Mouse (Mus musculus): ENCODE results near the gene Tmem132e.

Gene Tmem132e

DNA sequence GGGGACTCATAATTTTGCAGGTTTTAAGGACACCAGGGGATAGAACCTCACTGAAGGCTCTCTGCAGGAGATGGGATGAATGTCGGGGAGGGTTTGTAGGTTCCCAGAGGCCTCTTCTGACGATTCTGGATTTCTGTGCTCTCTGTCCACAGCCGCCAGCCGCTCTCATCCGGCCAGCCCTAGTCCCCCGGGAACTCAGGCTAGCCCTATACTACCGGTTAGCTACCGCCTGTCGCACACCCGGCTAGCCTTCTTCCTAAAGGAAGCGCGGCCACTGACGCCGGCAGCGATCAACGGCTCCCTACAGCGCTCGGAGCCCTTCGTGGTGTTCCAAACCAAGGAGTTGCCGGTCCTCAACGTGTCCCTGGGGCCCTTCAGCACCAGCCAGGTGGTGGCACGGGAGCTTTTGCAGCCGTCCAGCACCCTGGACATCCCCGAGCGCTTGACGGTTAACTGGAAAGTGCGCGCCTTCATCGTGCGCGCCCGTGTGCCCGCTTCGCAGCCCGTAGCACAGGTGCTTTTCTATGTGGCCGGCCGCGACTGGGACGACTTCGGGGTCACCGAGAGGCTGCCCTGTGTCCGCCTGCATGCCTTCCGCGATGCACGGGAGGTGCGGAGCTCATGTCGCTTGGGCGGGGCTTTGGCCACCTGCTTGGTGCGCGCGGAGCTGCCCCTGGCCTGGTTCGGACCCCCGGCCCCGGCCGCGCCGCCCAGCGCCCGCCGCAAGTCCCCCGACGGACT, 45.6 kb downstream of the Tmem132e start:
- DNase-seq, result no peak

DNA sequence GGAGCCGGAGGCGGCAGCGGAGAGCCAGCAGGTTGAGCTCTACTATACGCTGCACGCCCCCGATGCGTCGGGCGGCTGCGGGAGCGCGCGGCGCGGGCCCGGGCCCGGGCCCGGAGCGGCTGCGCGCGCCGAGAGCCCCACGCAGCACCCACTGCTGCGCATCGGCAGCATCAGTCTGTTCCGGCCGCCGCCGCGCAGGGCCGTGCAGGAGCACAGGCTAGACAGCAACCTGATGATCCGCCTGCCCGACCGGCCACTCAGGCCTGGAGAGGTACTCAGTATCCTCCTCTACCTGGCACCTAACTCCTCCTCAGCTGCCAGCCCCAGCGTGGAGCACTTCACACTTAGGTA, 46.1 kb downstream of the Tmem132e start:
- no peak for DNase-seq

DNA sequence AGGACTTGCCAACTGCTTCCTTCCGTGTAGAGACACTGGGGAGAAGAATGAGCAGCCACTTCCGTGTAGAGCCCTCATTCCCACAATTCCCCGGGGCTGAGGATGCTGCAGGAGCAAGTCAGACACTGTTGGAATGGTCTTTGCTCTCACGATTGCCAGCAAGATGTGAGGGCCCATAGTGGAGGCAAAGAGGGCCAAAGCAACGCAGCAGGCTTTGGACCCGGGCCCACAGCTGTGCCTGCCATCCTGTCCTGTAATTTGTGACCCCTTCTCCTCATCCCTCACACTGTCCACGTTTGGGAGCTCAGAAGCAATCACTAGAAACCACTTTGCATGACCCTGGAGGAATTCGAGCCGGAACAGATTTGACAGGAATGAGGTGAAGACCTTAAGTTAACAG, 59.8 kb downstream of the Tmem132e start:
- no peak for DNase-seq

DNA sequence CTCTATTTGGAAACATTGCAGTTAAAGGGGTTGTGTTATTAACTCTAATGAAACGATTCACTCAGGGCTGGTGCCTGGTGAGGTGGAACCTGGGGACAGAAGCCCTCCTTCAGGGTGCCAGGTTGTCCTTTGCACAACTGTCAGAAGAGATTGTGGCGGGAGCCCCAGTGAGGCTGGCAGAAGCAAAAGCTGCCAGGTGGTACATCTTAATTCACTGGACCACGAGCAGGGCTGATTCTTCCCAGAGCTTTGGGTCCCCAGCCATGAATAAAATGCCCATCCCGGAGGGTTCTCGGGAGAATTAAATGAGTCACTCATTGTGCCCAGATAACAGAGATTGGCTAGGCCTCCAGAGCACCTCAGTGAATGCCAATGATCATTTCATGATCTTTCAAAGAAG, 63.8 kb downstream of the Tmem132e start:
- no peak for DNase-seq

DNA sequence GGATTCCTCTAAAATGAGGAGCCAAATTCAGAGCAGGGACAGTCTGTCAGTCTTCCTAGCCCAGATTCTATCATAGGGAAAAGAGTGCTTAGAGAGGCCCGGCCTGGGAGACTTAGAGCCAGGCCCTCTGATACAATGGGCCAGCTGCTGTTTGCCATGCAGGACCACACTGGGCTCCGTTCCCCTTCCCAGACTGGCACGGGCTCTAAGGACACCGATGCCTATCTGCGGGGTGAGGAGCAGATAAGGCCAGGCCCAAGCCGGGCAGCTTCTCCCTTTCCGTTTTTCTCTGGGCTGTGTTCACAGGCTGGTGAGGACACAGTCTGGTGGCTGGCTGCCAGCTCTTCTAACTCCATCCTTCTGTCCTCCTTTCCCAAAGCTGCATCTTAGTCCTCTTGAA, 64.5 kb downstream of the Tmem132e start:
- DNase-seq, result no peak

DNA sequence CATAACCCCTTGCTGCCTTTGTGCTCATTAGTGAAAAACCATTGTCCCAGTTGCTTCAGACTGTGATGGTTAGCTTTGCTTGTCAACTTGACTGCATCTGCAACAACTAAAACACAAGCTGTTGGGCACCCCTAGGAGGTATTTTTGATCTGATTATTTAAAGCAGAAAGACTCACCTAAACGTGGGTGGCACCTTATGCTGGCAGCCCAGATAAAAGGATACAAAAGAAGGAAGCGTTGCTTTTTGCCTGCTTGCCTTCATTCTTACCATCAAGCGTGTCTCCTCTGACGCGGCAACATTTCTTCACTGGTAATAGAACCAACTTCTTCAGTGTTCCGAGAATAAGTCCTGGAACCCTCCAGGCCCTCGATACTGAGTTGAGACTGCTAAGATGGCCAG, 72.6 kb downstream of the Tmem132e start:
- DNase-seq, result no peak

DNA sequence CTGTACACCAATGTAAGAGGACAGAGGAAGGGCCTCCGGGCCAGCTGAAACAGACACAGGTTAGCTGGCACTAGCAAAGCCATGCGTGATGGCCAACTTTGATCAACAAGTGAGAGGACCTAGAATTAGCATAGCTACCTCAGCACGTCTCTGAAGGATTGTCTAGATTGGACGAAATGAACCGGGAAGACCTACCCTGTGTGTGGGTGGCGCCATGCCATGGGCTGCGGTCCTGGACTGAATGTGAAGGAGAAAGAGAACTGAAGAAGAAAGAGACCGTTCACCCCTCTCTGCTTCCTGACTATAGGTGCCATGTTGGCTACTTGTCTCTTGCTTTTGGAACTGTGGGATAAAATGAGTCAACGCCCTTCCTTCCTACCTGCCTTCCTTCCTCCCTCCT, 76.8 kb downstream of the Tmem132e start:
- DNase-seq, result no peak

DNA sequence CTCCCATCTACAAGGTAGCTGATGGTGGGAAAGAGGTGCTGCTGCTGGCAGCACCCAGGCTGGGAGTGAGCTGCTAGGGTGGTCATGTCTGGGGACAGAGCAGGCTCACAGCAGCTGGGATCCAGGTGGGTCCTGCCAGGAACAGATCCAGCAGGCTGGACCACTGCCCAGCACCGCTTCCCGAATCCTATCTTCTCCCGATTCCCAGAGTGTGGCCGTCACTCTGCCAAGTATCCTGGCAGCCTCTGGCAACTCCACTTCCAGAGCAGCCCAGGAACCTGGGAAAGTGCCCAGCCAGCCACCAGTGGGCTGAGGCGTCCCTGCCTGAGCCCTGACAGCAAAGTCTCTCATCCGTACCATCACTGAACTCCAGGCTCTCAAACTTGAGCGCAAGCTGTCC, 78.5 kb downstream of the Tmem132e start:
- no peak for DNase-seq

DNA sequence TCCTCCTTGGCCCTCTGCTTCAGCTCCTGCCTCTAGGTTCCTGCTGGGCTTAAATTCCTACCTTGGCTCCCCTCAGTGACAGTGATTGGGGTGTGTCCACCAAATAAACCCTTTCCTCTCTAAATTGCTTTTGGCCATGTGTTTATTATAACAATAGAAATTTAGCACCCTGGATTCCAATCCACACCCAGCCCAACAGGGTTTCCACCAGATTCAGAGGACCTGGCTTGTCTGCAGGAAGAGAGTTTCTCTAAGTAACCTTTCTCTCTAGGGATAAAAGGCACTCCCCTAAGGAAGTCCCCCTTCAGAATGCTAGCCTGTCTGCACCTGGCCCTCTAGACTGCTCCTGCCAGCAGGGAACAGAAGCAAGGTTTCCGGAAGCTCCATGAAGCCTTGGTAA, 82.4 kb downstream of the Tmem132e start:
- no peak for DNase-seq

DNA sequence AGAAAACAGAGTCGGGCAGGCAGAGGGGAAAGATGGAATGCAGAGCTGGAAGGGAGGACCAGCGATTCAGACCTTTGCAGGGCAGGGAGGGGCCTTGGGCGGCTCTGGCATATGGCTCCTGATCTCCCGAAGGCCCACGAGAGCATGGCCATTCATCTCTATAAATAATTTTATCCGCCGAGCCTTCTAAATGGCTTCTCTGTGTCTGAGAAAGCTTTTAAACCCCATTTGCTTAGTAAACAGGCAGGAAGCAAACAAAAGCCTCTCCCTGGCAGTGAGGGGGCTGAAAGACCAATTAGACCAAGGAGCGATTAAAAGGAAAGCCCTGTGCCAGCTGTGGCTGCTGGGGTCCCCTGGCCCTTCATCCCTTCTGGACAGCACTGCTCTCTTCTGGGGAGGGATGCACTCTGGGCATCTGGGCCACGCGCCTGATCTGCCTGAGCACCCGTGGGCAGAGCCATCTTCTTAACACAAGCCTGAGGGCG, 84.5 kb downstream of the Tmem132e start:
- no peak for DNase-seq

DNA sequence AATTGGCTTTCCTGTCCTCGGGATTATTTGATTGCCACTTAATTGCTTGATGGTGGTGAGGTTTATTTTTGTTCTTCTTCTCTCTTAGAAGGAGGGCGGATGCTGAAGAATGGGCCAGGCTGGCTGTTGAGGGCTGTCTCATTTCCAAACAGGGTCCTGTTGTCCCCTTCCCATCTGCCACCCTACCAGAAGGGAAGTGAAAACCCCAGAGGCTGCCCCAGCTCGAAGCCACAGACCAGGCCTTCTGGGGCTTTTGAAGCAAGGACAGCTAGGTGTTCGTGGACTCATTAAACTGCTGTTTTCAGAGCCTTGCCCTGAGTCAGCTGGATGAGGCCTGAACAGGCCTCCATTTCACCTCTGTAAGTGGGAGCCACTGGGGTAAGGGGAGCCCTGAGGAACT, 87.4 kb downstream of the Tmem132e start:
- DNase-seq, result no peak

DNA sequence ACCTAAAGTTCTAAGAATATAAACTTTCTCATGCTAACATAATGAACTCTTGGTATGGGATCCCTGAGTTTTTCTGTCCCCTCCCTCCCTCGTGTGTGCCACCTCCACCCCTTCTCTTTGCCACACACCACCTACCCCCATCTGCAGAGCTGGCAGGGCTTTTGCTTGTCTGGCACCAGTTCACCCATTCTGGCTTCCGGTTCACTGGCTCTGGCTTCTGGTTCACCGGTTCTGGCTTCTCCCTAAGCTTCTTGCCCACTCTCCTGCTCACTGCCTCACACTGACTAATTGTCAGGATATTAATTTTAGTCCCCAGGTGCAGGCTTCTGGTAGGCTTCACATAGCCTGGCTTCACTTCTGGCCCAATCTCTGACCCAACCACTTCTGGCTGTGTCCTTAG, 88.7 kb downstream of the Tmem132e start:
- DNase-seq, result no peak

DNA sequence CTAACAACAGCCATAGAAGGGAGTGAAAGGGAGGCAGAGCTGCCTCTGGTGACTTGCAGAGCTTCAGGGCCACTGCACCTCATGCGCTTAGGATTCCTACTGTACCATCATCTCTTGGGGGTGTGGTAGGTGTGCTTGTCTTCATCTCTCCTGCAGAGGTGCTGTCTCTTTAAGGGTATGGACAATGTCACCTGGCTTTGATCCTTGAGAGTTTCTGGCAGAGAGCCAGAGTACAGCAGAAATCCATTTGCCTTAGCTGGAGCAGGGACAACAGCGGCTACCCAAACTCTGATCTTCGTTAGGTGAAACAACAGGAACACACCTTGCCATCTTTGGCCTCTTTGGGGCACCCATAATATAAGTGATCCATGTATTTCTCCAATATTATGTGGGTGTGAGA, 92.2 kb downstream of the Tmem132e start:
- no peak for DNase-seq

DNA sequence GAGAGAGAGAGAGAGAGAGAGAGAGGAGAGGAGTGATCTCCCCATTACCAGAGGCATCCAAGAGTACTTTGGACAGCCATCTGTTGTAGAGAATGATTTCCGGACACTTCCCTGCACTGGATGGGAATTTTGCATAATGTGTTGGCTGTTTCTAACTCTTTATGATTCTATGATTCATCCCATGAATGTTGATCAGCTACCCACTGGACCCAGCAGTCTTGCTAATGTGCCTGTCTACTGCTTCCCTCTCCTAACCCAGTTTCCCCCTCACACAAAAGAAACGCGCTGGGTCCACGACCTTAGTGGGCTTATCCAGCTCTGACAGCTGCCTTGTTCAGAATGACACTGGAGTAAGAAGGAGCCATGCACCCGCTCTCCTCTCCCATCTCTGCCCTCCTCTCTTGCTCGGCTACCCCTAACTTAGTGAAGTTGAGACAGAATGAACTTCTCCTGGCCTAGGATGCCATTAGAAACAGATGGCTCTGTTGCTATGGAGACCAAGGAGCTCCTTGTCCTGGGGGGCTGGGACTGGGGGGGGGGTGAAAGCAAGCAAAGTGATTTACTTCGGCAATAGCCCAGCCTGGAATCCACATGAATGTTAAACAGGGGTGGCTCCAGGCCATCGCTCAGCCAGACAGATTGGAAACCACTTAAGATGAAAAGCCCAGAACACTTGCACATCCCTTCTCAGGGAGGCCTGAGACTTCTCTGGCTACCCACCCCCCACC, 98.8 kb downstream of the Tmem132e start:
- no peak for DNase-seq

DNA sequence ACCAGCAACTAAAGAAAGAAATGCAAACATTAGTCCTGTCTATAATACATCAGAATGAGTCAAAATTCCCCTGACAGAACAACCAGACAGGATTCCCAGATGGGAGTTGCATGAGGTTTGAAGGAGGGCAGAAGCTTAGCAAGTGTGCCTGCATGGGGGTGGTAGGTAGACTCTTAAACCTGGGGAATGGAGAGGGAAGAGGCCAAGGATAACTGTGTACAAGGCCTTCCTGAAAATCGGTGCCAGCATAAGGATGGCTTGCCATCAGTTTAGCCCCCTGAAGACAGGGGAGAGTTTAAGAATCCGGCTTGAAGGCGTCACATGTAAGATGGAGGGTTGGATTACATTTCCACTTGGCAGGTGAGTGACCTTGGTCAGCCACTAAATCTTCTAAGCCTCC, 102.2 kb downstream of the Tmem132e start:
- DNase-seq, result no peak
